Mouse (Mus musculus): ENCODE measurements around the gene Lmo7.
A peak's percentile ranks its signal among the peaks of the same experiment; 100 is the strongest.

Lmo7 gene

DNA sequence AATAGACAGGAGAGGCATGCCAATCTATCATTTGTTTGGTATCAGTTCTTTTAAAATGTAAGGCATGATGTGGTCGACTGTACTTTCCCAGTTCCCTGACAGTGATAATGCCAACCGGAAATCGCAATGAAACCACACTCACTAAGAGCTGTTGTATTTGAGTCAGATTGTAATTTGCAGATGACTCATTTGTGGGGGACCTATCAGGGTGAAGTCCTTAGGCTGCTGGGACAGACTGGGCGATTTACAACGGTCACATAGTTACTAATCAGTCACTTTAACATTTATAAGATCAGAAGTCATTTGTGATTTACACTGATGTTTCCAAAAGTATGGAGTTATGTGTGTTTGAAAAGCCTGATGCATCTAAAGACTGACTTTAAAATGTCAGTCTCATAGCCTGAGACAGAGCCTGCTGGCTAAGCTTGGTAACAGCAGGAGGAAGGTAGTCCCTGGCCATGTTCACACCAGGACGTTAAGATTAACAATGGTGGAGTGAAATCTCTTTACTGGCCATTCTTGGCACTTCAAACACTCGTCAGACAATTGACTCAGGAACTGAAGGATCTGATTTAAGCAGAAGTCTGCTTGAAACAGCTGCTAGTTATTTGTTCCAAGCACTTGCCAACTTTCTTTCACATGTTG is 149.4 kb downstream of the Lmo7 start:
- DNase-seq (ENCODE audit: low spot score in 2 of 2): no peak

DNA sequence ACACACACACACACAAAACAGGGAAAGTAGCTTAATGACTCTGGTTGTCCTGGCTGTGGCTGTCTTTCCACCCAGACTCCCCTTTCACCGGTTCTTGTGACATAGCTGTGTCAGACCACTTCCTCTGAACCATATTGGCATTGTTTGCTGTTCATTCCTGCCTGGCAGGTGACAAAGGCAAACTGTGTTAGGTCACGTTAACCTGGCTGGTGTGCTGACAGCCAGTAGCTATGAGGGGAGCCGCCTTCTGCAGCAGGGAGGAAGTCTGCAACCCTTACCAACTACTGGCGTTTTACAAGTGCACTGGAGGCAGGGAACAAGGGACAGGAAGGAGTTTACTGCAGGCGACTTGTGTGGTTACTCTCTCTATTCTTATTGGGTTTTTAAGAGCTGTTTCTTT is 153.2 kb downstream of the Lmo7 start:
- DNase-seq (ENCODE audit: low spot score in 2 of 2): no peak

DNA sequence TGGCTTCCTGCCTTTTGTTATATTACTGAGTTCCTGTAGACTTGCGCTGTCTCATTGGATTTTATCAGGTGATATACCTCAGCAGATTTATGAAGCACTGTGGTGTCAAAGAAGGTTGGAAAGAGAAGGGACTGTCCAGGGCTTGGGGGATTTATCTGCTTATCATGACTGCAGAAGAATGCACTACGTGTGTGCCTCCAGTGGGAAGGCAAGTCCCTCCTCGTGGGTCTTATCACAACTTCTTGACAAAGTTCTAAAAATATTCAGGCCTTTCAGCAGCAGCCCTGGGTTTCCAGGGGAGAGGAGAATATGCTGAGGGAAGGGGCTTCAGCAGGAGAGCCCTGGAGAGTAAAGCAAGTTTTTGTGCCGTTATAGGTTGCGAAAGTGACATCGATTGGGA is 154.0 kb downstream of the Lmo7 start:
- DNase-seq (ENCODE audit: low spot score in 2 of 2): no peak

DNA sequence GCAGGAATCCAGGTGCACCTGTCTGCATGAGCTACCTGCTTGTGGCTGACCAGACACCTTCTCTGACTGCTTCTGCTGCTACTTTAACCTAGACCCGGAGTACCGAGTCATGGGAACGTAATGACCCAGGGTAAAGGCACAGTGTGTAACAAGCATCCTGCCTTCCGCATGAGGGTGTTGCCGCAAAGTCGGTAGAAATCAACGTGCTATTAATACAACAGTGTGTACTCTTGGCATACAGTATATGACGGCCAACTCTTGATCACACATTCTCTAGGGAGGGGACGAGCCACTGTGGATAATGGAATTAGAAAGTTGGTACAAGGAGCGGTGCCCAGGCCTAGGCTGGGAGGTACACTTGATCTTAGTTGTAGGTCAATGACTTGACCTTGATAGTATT is 156.6 kb downstream of the Lmo7 start:
- DNase-seq (ENCODE audit: low spot score in 2 of 2): peak; percentile 32 to 46

DNA sequence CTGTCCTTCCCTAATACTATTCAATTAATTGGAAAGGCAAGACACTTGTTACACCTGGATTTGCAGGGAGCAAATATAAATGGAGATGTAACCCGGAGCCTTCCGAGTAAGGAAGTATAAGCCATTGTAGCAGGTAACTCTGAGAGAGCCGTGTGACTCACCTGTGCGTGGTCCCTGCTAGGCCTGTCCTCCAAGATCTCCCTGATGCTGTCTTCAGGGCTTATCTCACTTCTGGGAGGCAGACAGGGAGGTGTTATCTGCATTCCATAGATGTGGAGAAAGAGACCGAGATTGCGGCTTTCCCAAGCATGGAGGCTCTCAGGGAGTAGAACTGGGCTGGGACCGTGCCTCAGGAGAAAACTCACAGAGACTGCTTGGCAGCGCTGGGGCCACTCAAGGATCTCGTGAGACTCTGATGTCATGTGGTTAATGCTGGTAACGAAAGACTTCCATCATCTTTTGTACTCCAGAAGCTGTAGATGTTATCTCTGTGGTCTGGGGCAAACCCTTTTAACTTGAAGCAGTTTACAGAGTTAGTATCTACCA is 162.2 kb downstream of the Lmo7 start:
- DNase-seq (ENCODE audit: low spot score in 2 of 2): no peak

DNA sequence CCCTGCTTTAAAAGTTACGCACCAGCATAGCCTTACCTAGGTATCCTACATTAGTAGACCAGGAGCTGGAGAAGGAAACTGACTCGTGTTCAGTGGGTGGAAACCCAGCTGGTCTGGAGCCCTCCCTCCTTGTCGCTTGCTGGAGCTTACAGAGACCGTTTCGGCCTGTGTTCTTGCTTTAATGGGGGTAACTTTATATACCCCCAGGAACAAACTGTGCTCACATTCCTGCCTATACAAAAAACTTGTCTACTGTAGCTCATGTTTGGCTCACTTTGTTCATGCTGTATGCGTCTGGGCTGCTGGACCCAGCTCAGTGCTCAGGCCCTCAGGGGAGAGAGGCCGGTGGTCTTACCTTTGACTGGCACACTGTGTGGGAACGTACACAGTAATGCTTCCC is 162.7 kb downstream of the Lmo7 start:
- DNase-seq (ENCODE audit: low spot score in 2 of 2): no peak

DNA sequence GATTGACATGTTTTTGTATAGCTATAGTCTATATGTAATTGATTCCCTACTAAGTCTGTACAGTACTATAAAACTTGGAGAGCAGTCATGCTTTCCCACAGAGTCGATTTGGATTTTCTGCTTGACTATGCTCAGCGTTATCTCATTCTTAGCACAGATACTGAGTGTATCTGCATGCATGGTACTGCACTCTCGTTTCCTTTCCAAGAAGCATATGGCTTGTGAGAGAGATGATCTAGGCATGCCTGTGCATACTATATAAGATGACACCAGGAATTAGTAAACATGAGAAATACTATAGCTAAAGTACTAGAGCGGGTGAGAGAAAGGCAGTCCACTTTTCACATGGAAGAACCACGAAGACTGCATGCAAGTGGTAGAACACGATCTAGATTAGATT is 163.5 kb downstream of the Lmo7 start:
- DNase-seq (ENCODE audit: low spot score in 2 of 2): no peak

DNA sequence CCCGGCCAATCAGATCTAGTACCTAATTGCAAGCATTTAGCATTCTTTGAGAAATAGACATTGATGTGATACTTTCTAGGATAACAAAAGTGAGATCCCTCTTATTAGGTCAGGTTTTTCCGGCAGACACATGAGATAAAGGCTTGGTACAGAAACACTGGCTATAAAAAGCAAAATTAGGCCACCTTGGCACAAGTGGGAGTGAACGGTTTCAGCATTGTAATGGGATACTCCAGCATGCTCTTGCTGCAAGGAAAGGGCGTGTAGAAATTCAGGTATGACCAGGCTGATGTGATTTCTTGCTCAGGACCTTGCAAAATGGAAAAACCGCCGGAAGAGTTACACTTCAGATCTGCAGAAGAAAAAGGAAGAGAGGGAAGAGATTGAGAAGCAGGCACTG is 168.5 kb downstream of the Lmo7 start:
- no peak for DNase-seq (ENCODE audit: low spot score in 2 of 2)

DNA sequence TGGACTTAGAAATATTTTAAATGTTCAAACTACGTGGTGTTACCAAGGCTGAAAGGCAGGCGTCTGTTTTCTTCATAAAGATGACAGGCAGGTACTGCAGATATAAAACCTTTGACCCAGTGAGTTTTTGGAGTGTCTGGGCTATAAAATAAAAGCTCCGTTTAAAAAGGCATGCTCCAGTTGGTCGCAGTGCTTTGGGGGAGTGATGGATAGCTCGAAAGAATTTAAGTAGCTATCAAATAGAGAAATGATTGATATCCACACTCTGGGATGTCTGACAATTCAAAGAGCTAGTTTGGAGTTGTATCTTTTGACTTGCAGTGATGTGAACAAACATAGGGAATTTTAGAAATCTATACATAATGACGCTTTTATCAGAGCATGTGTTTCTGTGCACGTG is 171.7 kb downstream of the Lmo7 start:
- DNase-seq (ENCODE audit: low spot score in 2 of 2): no peak

DNA sequence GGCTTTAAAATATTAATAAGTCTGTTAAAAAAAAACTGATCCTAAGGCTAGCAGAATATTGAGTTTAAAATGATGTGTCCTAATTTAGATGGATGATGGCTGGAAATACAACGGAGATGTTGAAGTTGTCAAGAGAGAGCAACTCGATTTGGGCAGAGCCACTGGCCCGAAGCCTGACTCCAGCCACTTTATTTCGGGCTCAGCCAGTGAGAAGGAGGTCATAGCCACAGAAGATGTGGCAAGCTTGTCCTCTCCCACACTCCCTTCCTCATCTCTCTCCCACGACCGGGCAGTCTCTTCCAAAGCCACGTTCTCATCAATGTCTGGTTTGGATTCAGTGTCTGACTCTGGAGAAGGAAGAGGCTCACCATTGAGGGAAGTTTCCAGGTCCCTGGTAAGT is 172.2 kb downstream of the Lmo7 start:
- no peak for DNase-seq (ENCODE audit: low spot score in 2 of 2)

DNA sequence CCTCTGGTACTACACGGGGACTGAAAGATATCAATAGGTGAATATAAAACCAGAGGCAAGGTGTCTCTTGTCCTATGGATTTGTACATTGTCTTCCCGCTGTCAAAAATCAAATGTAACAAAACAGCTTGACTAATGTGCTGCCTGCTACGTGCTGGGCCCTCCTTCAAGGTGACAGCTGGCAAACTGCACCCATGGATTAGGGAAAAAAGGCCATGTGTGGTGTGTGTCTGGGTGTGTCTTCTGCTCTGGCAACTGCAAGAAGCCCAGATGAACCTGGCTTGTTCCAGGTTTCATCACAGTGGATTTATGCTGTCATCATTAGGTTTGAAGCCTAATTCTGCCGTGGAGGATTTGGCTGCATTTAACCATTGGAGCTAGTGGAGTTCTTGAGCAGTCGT is 174.0 kb downstream of the Lmo7 start:
- DNase-seq (ENCODE audit: low spot score in 2 of 2): no peak

DNA sequence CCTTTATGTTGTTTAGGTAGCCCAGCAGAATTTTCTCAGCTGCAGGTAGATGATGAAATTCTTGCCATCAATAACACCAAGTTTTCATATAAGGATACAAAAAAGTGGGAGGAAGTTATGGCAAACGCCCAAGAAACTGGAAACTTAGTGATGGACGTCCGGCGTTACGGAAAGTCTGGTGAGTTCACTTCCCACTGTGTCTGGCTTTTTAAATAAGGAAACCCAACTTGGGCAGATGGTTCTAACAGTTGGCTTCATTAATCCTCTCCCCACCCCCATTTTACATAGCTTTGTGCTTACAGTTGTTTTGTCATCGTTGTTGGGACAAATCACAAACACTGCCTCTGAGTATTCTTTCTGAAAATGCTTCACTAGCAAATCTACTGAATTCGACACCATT is 182.2 kb downstream of the Lmo7 start:
- DNase-seq (ENCODE audit: low spot score in 2 of 2): peak; percentile 52 to 59

DNA sequence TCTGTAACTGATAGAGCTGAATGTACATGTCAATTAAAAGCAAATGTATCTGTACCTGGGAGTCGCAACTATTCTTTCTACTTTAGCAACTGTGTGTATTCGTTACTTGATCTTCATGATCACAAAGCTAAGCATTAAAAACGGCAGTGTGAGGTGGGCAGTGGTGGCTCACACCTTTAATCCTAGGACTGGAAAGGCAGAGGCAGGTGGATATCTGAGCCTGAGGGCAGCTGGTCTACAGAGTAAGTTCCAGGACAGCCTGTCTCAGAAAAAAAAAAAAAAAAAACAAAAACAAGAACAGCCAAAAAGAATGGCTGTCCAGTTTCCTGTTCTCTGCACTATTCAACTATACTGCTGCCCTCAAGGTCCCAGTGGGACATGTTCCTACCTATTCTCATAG is 182.6 kb downstream of the Lmo7 start:
- no peak for DNase-seq (ENCODE audit: low spot score in 2 of 2)

DNA sequence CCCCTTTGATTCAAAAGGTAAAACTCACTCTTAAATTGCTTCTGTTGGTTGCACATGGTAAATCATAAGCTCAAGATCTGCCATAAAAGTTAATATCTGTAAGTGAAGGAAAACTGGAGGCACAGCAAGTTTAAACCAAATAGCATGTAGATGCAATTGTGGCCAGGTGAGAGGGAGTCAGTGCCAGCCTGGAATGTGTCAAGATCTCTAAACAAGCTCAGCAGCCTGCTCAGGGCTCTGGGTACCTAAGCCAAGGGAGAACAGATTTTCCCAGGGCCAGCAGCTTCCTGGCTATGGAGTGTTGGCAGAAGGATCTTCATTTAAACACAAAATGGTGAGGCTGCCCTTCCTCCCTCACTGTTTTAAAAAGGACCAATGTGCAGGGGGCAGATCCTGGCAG is 184.6 kb downstream of the Lmo7 start:
- no peak for DNase-seq (ENCODE audit: low spot score in 2 of 2)

DNA sequence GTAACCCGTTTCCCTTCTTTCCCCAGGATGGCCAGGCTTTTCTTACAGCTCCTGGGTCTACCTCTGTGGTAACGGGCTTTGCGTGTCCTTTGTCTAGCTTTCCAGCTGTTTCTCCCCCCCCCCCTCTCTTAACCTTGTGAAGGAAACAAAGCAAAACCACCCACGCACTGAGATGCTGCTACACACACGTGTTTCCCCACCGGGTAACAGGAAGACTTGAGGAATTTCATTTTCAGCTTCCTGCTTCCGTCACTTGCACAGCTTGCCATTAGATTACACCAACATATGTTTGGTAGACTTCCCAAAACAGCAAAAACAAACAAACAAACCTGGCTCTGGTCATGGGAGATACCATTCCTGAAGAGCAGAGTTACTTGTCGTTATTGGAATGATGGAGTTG is 186.1 kb downstream of the Lmo7 start:
- peak; percentile 43 to 75 for DNase-seq (ENCODE audit: low spot score in 2 of 2)

DNA sequence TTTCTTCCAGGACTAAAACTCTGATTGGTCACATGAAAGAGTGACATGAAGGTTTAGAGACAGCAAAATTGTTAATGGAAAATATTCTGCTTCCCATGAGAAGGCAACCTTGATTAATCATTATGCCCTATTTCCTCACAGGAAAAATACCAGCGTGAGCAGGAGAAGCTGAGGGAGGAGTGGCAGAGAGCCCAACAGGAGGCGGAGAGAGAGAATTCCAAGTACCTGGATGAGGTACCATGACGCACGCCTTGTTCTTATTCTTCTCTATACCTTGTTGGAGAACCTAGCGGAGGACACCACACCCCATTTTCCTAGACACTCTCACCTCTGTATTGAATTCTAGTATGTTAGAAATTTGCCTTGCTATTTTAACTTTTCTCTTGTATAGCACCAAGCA is 188.7 kb downstream of the Lmo7 start:
- DNase-seq (ENCODE audit: low spot score in 2 of 2): no peak

DNA sequence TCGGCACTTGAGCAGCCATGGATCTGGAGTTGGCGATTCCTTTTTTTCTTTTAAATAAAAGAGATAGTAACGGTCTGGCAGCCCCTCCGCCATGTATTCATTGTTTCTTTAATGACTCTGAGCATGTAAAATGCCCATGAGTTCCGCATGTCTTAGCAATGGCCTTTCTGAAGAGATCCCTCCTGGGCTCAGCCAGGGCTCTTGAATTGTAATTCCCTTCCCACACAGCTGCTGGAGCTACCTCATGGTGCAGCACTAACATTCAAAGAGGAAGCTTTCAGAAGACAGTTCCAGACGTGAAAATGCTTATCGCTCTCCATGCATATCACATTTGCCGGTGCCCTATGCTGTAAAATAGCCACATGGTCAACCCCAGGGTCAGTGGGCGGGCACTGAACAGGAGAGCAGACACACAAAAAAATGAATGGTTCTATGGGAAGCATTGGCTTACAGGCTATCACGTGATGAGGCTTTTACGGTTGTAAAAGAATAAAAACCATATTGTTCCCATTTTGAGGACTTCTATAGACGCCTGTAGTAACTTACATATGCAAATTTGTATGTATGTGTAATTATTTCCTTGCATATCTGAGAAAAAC is 198.0 kb downstream of the Lmo7 start:
- no peak for DNase-seq (ENCODE audit: low spot score in 2 of 2)

DNA sequence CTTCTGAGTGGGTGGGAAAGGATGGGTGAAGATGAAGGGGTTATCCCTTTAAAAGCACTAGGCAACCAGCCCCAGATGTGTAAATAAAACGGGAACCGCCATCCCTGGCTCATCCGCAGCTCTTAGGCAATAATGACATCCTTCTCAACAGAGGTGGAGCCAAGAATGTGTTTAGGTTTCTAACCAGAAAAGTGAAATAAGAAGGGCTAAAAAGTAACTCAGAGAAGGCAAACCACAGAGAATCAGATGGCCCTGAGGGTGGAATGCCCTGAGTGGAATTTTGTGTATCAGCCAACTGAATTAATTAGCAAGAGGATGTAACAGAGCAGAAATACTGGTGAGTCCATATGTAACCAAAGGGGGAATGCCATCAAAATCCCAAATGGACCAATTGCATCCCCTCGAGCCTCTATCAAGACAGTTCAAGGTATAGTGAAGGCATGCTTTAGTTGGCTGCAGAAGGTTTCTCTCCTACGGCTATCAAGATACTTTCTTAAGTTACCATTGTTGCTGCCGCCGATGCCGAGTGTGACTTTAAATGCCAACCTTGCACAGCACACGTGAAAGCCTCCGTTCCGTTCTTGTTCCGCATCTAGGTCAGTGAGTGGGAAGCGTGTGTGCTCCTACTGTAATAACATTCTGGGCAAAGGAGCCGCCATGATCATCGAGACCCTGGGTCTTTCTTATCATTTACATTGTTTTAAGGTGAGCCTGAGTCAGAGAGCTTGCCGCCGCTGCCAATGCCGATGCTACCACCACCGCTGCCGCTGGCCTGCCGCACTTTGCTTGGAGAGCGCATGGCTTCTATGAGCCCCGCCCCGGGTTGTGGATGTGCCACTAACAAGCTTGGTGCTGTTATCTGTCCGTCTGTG is 201.1 kb downstream of the Lmo7 start:
- no peak for DNase-seq (ENCODE audit: low spot score in 2 of 2)

DNA sequence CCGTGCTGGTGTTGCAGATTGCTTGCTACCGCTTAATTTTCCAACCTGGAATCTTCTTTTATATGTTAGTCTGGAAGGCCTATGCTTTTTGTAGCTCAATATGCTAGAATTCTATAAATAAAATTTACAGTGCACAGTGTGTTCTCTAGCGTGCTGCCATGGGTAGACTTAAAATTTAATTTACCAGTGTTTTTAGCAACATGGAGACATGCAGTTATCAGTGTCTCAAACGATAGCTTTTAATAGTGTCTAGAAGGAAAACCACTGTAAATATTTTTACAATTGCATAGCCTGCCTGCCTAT is 201.6 kb downstream of the Lmo7 start:
- DNase-seq (ENCODE audit: low spot score in 2 of 2): no peak

DNA sequence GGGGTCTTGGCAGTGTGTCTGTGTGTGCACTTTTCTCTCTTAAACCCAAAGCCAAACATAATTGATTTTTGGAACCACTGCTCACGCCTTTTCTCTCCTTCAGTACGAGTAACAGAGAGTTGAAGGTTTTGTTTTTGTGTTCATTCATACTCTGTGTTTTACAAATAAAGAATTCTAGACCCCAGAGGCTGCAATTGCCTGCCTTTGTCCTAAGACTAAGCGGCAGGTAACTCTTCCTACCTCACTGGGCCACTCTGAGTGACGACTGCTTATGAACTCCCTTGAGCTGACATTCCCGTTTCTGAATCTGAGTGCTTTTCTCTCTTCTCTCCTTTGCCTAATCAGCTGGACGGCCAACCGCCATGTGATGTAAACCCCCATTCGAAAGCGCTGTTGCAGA is 203.8 kb downstream of the Lmo7 start:
- no peak for DNase-seq (ENCODE audit: low spot score in 2 of 2)

DNA sequence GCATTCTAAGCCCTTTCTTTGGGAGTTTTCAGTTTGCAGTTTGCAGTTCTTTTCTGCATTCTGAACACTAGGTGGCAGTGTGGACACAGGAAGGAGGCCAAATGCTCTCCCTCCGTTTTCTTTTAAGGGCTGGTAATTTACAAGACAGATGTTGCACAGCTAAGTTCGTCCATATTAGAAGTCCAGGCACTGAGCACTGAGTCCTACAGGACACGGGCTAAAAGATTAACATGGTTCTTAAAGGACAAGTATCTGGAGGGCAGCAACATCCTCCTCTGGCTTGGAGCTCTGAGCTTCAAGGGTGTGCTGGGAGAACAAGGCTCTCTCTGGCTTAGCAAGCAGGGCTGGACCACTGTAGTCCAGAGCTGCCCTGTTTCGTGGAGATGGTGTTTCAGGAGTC is 213.2 kb downstream of the Lmo7 start:
- DNase-seq (ENCODE audit: low spot score in 2 of 2): peak; percentile 29 to 47

DNA sequence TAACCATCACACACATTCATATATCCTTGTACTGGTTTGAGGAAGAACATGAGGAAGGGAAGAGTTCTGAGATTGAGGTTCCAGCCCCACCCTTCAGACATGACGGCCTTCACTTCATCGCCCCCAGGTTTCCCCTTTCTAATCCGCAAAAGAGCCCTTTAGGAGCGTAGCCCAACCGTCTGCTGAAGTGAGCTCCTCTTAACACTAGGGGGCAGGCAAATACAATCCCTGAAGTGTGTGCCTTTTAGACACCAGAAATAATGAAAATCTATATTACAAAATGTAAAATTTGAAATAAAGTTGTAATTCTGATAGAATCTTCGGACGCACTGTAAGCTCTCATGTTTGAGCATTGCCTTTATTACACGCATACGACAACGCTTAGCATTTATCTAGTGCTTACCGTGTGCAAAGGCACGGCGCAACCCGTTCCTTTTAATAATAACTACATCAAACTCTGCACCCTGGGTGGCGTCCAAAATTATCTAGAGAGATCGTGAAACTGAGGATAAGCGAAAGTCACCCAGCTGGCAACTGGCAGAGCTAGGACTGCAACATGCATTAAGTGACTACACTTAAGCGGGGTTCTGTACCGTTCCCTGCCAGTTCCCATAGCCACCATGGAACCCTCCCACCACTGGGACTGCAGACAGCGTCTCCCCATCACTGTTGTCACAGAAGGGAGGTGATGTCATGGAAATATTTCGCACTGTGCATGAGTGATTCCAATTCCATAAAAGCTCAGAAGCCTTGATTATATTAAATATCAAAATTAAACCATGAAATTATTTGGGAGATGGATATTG is 217.2 kb downstream of the Lmo7 start:
- DNase-seq (ENCODE audit: low spot score in 2 of 2): no peak

All from heart, adult 9 months (tissue).